ENCODE assay signal across 28 mouse cellular contexts in genomic region chr2:44274425-44274824, GRCm38 (mm10).
A peak's percentile ranks its signal among the peaks of the same experiment; 100 is the strongest.
DNase-seq lines count a peak whose midpoint lies in the region; ATAC-seq and TF ChIP-seq lines count a peak whose summit lies in the region.
"Had no signal": no experiment of that assay in that cellular context is flagged by ENCODE, and none has a peak within 500 bp of the region (broad histone marks: within the 10 kb centered on the region; RNA-seq: fewer than 3 reads in every experiment).

No protein-coding gene starts in this region.

- CTCF ChIA-PET in Patski (lab: Charles Lee): interaction anchor here (0.9 kb wide), 1 partner anchor 7 kb away, joined by 3 read pairs; no protein-coding TSS in a partner anchor

- TF ChIP-seq CTCF in liver, postnatal 0 days (IDR thresholded peaks at IDR 0.05; ENCODE audit: low read depth): no peak
- no peak for TF ChIP-seq CTCF in Patski (IDR thresholded peaks at IDR 0.05)
- TF ChIP-seq CTCF in bone marrow macrophage, adult 2 months (IDR thresholded peaks at IDR 0.05; ENCODE audit: low read depth, low read length): no peak
- TF ChIP-seq CTCF in midbrain, postnatal 0 days (IDR thresholded peaks at IDR 0.05): no peak

- TF ChIP-seq EP300 in liver, postnatal 0 days (IDR thresholded peaks at IDR 0.05; ENCODE audit: low read depth): no peak

- H3K4me1 ChIP-seq in liver, postnatal 0 days (ENCODE audit: insufficient read depth): no peaks in the 10 kb centered on the region
- H3K4me1 ChIP-seq in bone marrow macrophage, adult 2 months (ENCODE audit: control insufficient read depth, insufficient read depth, low read length): no peaks in the 10 kb centered on the region; the same call in 1 of the 2 replicates
- H3K4me1 ChIP-seq in stomach, embryonic 15.5 days: no peaks in the 10 kb centered on the region
- H3K4me1 ChIP-seq in midbrain, postnatal 0 days (ENCODE audit: insufficient read depth, low read length): no peaks in the 10 kb centered on the region
- H3K4me1 ChIP-seq: heart, embryonic 12.5 days; neural tube, embryonic 15.5 days had no signal

- no peak overlapping the region for H3K27ac ChIP-seq in liver, postnatal 0 days (ENCODE audit: low read depth)
- peak overlapping the region; percentile 56; the same call in 1 of the 2 replicates for H3K27ac ChIP-seq in bone marrow macrophage, adult 2 months (ENCODE audit: insufficient read depth, low read depth, low read length)
- H3K27ac ChIP-seq in stomach, embryonic 15.5 days: 0 out of 2 replicates have a peak overlapping the region, but pooled peaks have one; percentile 13
- H3K27ac ChIP-seq in midbrain, postnatal 0 days (ENCODE audit: low read depth, low read length): no peak overlapping the region
- H3K27ac ChIP-seq: embryonic facial prominence, embryonic 12.5 days; forebrain, embryonic 15.5 days; hindbrain, embryonic 14.5 days; kidney, postnatal 0 days; limb, embryonic 10.5 days; limb, embryonic 15.5 days; midbrain, embryonic 13.5 days; neural tube, embryonic 15.5 days had no signal

- DNase-seq in liver, postnatal 0 days: no peak
- DNase-seq in liver (no peak), Patski (ENCODE audit: low read depth, low spot score) (peak; percentile 28)
- no peak for DNase-seq in midbrain, postnatal 0 days (ENCODE audit: low spot score)
- DNase-seq in embryo, embryonic 11 days: no peak
- DNase-seq: adrenal gland, postnatal 10 days; cerebellum, adult 11 months; cerebellum, adult 9-10 months; cerebellum, postnatal 36 days; gastrocnemius, postnatal 25 days; kidney, adult 8-10 months; layer of hippocampus, postnatal 36 days; lung, postnatal 4 days; retina, postnatal 1 day; right cerebral cortex, postnatal 14 days; thymus, postnatal 4 days had no signal

- no peak overlapping the region for H3K9ac ChIP-seq in liver, postnatal 0 days (replicated peaks)
- H3K9ac ChIP-seq in stomach, embryonic 15.5 days: no peak overlapping the region
- no peak overlapping the region for H3K9ac ChIP-seq in midbrain, postnatal 0 days (replicated peaks; ENCODE audit: low read length, poor library complexity, severe bottlenecking)
- H3K9ac ChIP-seq: embryonic facial prominence, embryonic 12.5 days; forebrain, embryonic 15.5 days; heart, embryonic 12.5 days; hindbrain, embryonic 14.5 days; limb, embryonic 15.5 days; midbrain, embryonic 13.5 days; neural tube, embryonic 15.5 days had no signal

- TF ChIP-seq POLR2A in bone marrow macrophage, adult 2 months (IDR thresholded peaks at IDR 0.05; ENCODE audit: borderline replicate concordance, low read depth, low read length): no peak

- POLR2A ChIA-PET in Patski (lab: Charles Lee): no interaction called here

- H3K4me3 ChIP-seq in liver, postnatal 0 days (ENCODE audit: low read depth, low read length): no peak overlapping the region
- no peak overlapping the region for H3K4me3 ChIP-seq in bone marrow macrophage, adult 2 months (ENCODE audit: insufficient read depth, low read length)
- no peak overlapping the region for H3K4me3 ChIP-seq in stomach, embryonic 15.5 days (replicated peaks)
- H3K4me3 ChIP-seq in midbrain, postnatal 0 days (ENCODE audit: low read depth, low read length): no peak overlapping the region
- H3K4me3 ChIP-seq: embryonic facial prominence, embryonic 12.5 days; forebrain, embryonic 15.5 days; heart, embryonic 12.5 days; limb, embryonic 10.5 days; limb, embryonic 15.5 days; midbrain, embryonic 13.5 days; neural tube, embryonic 15.5 days had no signal

- 0 out of 2 replicates have a peak, but pooled peaks have one; percentile 25 for ATAC-seq in liver, postnatal 0 days
- peak; percentile 90 for ATAC-seq in Patski
- no peak for ATAC-seq in stomach, embryonic 15.5 days (ENCODE audit: insufficient read depth, low FRiP score, low read depth)
- ATAC-seq in midbrain, postnatal 0 days (ENCODE audit: low FRiP score): no peak
- ATAC-seq: CD4-positive, CD25-positive, alpha-beta regulatory T cell, adult 4 months; forebrain, embryonic 15.5 days; midbrain, embryonic 13.5 days had no signal

- H3K36me3 ChIP-seq in liver, postnatal 0 days (replicated peaks; ENCODE audit: insufficient read depth, low read length): no peaks in the 10 kb centered on the region
- no peaks in the 10 kb centered on the region for H3K36me3 ChIP-seq in stomach, embryonic 15.5 days
- H3K36me3 ChIP-seq in midbrain, postnatal 0 days (ENCODE audit: insufficient read depth, low read length): no peaks in the 10 kb centered on the region
- H3K36me3 ChIP-seq: embryonic facial prominence, embryonic 12.5 days; forebrain, embryonic 15.5 days; heart, embryonic 12.5 days; limb, embryonic 10.5 days; limb, embryonic 15.5 days; midbrain, embryonic 13.5 days; neural tube, embryonic 15.5 days had no signal

- H3K9me3 ChIP-seq in liver, postnatal 0 days (ENCODE audit: low read length): no peaks in the 10 kb centered on the region
- no peaks in the 10 kb centered on the region for H3K9me3 ChIP-seq in stomach, embryonic 15.5 days
- no peaks in the 10 kb centered on the region for H3K9me3 ChIP-seq in midbrain, postnatal 0 days (ENCODE audit: low read length)
- H3K9me3 ChIP-seq: embryonic facial prominence, embryonic 12.5 days; forebrain, embryonic 15.5 days; heart, embryonic 12.5 days; limb, embryonic 10.5 days; limb, embryonic 15.5 days; midbrain, embryonic 13.5 days; neural tube, embryonic 15.5 days had no signal

- in situ Hi-C loops in Patski (cut with MboI; ENCODE audit: low pct_unique_long_range_greater_than_20kb): no loop called here

- H3K27me3 ChIP-seq in liver, postnatal 0 days (ENCODE audit: insufficient read depth, low read length): no peaks in the 10 kb centered on the region
- H3K27me3 ChIP-seq in Patski: no peaks in the 10 kb centered on the region
- H3K27me3 ChIP-seq in stomach, embryonic 15.5 days (replicated peaks): no peaks in the 10 kb centered on the region
- H3K27me3 ChIP-seq in midbrain, postnatal 0 days (ENCODE audit: insufficient read depth, low read length): no peaks in the 10 kb centered on the region
- H3K27me3 ChIP-seq: embryonic facial prominence, embryonic 12.5 days; forebrain, embryonic 15.5 days; heart, embryonic 12.5 days; limb, embryonic 15.5 days; neural tube, embryonic 15.5 days had no signal

- H3K4me2 ChIP-seq in liver, postnatal 0 days (ENCODE audit: low read depth, low read length): no peak overlapping the region
- no peak overlapping the region for H3K4me2 ChIP-seq in stomach, embryonic 15.5 days
- no peak overlapping the region for H3K4me2 ChIP-seq in midbrain, postnatal 0 days (ENCODE audit: low read depth, low read length, poor library complexity, severe bottlenecking)
- H3K4me2 ChIP-seq: embryonic facial prominence, embryonic 12.5 days; forebrain, embryonic 15.5 days; heart, embryonic 12.5 days; hindbrain, embryonic 14.5 days; limb, embryonic 15.5 days; midbrain, embryonic 13.5 days; neural tube, embryonic 15.5 days had no signal

- 73% methylated on average over 3 of the region's 3 CpGs for WGBS in liver, postnatal 0 days (ENCODE audit: insufficient replicate concordance)
- WGBS in stomach, embryonic 15.5 days: 84% methylated on average over 3 of the region's 3 CpGs
- 94% methylated on average over 3 of the region's 3 CpGs for WGBS in midbrain, postnatal 0 days

Comparison
In these comparisons a context has a peak if more than half of its experiments do, and no peak if none do; other contexts are left out.
1. ATAC-seq: peak in liver, postnatal 0 days (single experiment) and Patski (single experiment); none in stomach, embryonic 15.5 days (single experiment) and midbrain, postnatal 0 days (single experiment).
2. H3K27ac ChIP-seq: peak in bone marrow macrophage, adult 2 months (single experiment) and stomach, embryonic 15.5 days (single experiment); none in liver, postnatal 0 days (single experiment) and midbrain, postnatal 0 days (single experiment).